Mouse (Mus musculus): ENCODE measurements around the gene Myo1e. TPM values are rescaled to one million over a fixed set of nuclear protein-coding genes. Genes with fewer than 3 reads are reported as not detected.

Myo1e gene
- total and polyA plus RNA-seq, 3 experiments, result 82.3 to 186 (median 98.7) TPM

- DNase-seq (ENCODE audit: extremely low read depth), result no peak
- TF ChIP-seq CHD2 (IDR thresholded peaks at IDR 0.05; ENCODE audit: low read length), result no peak
- no peak for TF ChIP-seq ZC3H11A (IDR thresholded peaks at IDR 0.05; ENCODE audit: low read depth, low read length)
- no peak for TF ChIP-seq ZMIZ1 (IDR thresholded peaks at IDR 0.05; ENCODE audit: low read depth, low read length)
- no peak for TF ChIP-seq MAX (IDR thresholded peaks at IDR 0.05; ENCODE audit: low read length)
- no peak for TF ChIP-seq GABPA (IDR thresholded peaks at IDR 0.05; ENCODE audit: insufficient replicate concordance, low read depth, low read length)
- TF ChIP-seq IRF4 (IDR thresholded peaks at IDR 0.05; ENCODE audit: low read depth, low read length), result no peak
- TF ChIP-seq MXI1 (IDR thresholded peaks at IDR 0.05; ENCODE audit: low read depth, low read length), result no peak
- no peak for TF ChIP-seq UBTF (IDR thresholded peaks at IDR 0.05; ENCODE audit: low read depth, low read length)
- no peak for TF ChIP-seq BHLHE40 (IDR thresholded peaks at IDR 0.05; ENCODE audit: low read depth, low read length)
- TF ChIP-seq TBP (conservative IDR thresholded peaks at IDR 0.05; ENCODE audit: low read depth, low read length), result no peak
- TF ChIP-seq JUN (IDR thresholded peaks at IDR 0.05; ENCODE audit: insufficient read depth, low read depth, low read length), result no peak
- TF ChIP-seq MAZ (IDR thresholded peaks at IDR 0.05; ENCODE audit: low read depth, low read length), result no peak
- TF ChIP-seq SIN3A (IDR thresholded peaks at IDR 0.05; ENCODE audit: low read length), result no peak
- no peak for TF ChIP-seq CHD1 (IDR thresholded peaks at IDR 0.05; ENCODE audit: low read depth, low read length)
- TF ChIP-seq POLR2AphosphoS2 (IDR thresholded peaks at IDR 0.05; ENCODE audit: low read depth, low read length), result no peak
- TF ChIP-seq SMC3 (IDR thresholded peaks at IDR 0.05; ENCODE audit: low read depth, low read length), result no peak
- no peak for TF ChIP-seq MAFK (IDR thresholded peaks at IDR 0.05; ENCODE audit: insufficient replicate concordance, low read length)
- TF ChIP-seq RCOR1 (conservative IDR thresholded peaks at IDR 0.05; ENCODE audit: low read depth, low read length), result no peak
- no peak for TF ChIP-seq CTCF (conservative IDR thresholded peaks at IDR 0.05 in 1 of 2, IDR thresholded peaks at IDR 0.05 in 1 of 2; ENCODE audit: low read depth in 2 of 2, low read length in 2 of 2)
- in situ Hi-C loops (cut with MboI; ENCODE audit: low pct_ligation_motif_present, low pct_unique_long_range_greater_than_20kb, low sequenced_read_pairs), result loop anchor here (25.0 kb wide), 1 partner anchor 314 kb away; the partner anchor contains the start of gene Rnf111
- no peaks in the 10 kb centered on the region for H3K27me3 ChIP-seq (replicated peaks)
- no peak overlapping the region for H3K27ac ChIP-seq (ENCODE audit: insufficient read depth, low read depth)
- no peaks in the 10 kb centered on the region for H3K9me3 ChIP-seq (replicated peaks; ENCODE audit: low read length)
- H3K36me3 ChIP-seq (replicated peaks in 1 of 2; ENCODE audit: control insufficient read depth in 1 of 2, insufficient read depth in 1 of 2, low read length in 1 of 2), result peaks cover 0 to 10% of the 10 kb centered on the region in 2 experiments
- peaks cover 6 to 26% of the 10 kb centered on the region in 2 experiments for H3K4me1 ChIP-seq (ENCODE audit: control insufficient read depth in 1 of 2, insufficient read depth in 2 of 2)
- H3K79me2 ChIP-seq (replicated peaks; ENCODE audit: control insufficient read depth, extremely low read depth, insufficient read depth, poor library complexity, severe bottlenecking), result no peaks in the 10 kb centered on the region
- dilution Hi-C loops (cut with MboI; ENCODE audit: extremely low pct_ligation_motif_present, extremely low pct_unique_long_range_greater_than_20kb, low sequenced_read_pairs), result no loop called here
- no peak overlapping the region for H3K4me2 ChIP-seq (ENCODE audit: insufficient read depth, low read depth, poor library complexity, severe bottlenecking)
- no peak overlapping the region for H3K4me3 ChIP-seq (replicated peaks in 1 of 3; ENCODE audit: low read depth in 2 of 3, low read length in 2 of 3, poor library complexity in 1 of 3)
- no peak overlapping the region for H3K9ac ChIP-seq (ENCODE audit: insufficient read depth, low read depth)
Measured at GRCm38 (mm10) chr9:70197992-70198391, 9.2 kb upstream of the Myo1e start.

- peaks cover 0 to 34% of the 10 kb centered on the region in 2 experiments; a peak in 2 of 4 replicates for H3K4me1 ChIP-seq (ENCODE audit: control insufficient read depth in 1 of 2, insufficient read depth in 2 of 2)
- H3K27me3 ChIP-seq (replicated peaks), result no peaks in the 10 kb centered on the region
- H3K79me2 ChIP-seq (replicated peaks; ENCODE audit: control insufficient read depth, extremely low read depth, insufficient read depth, poor library complexity, severe bottlenecking), result peaks cover 6% of the 10 kb centered on the region
- no peak overlapping the region for H3K9ac ChIP-seq (ENCODE audit: insufficient read depth, low read depth)
- H3K36me3 ChIP-seq (replicated peaks in 1 of 2; ENCODE audit: control insufficient read depth in 1 of 2, insufficient read depth in 1 of 2, low read length in 1 of 2), result no peaks in the 10 kb centered on the region
- no peaks in the 10 kb centered on the region for H3K9me3 ChIP-seq (replicated peaks; ENCODE audit: low read length)
- dilution Hi-C loops (cut with MboI; ENCODE audit: extremely low pct_ligation_motif_present, extremely low pct_unique_long_range_greater_than_20kb, low sequenced_read_pairs), result no loop called here
- H3K4me2 ChIP-seq (ENCODE audit: insufficient read depth, low read depth, poor library complexity, severe bottlenecking), result no peak overlapping the region
- DNase-seq (ENCODE audit: extremely low read depth), result peak; percentile 75
- no peak overlapping the region for H3K4me3 ChIP-seq (replicated peaks in 1 of 3; ENCODE audit: low read depth in 2 of 3, low read length in 2 of 3, poor library complexity in 1 of 3)
- no peak overlapping the region for H3K27ac ChIP-seq (ENCODE audit: insufficient read depth, low read depth)
- in situ Hi-C loops (cut with MboI; ENCODE audit: low pct_ligation_motif_present, low pct_unique_long_range_greater_than_20kb, low sequenced_read_pairs), result loop anchor here (10.0 kb wide), 1 partner anchor 102 kb away; no protein-coding TSS in a partner anchor
- TF ChIP-seq TCF12 (IDR thresholded peaks at IDR 0.05; ENCODE audit: low read depth, low read length) (0 out of 2 replicates have a peak, but pooled peaks have one; percentile 34), IRF4 (IDR thresholded peaks at IDR 0.05; ENCODE audit: low read depth, low read length) (peak; percentile 53), POLR2A (IDR thresholded peaks at IDR 0.05; ENCODE audit: low read depth, low read length) (no peak), SIN3A (IDR thresholded peaks at IDR 0.05; ENCODE audit: low read length) (no peak; the same call in none of the 2 replicates), ZMIZ1 (IDR thresholded peaks at IDR 0.05; ENCODE audit: low read depth, low read length) (no peak), ZKSCAN1 (IDR thresholded peaks at IDR 0.05; ENCODE audit: borderline replicate concordance, low read depth, low read length) (no peak), POLR2AphosphoS2 (IDR thresholded peaks at IDR 0.05; ENCODE audit: low read depth, low read length) (no peak), RCOR1 (conservative IDR thresholded peaks at IDR 0.05; ENCODE audit: low read depth, low read length) (no peak), USF1 (IDR thresholded peaks at IDR 0.05; ENCODE audit: low read depth, low read length) (no peak), MAX (IDR thresholded peaks at IDR 0.05; ENCODE audit: low read length) (no peak), MEF2A (IDR thresholded peaks at IDR 0.05; ENCODE audit: borderline replicate concordance, low read depth, low read length) (0 out of 2 replicates have a peak, but pooled peaks have one; percentile 19), MYC (IDR thresholded peaks at IDR 0.05; ENCODE audit: low read depth, low read length) (peak; percentile 70; the same call in 1 of the 2 replicates), KAT2A (IDR thresholded peaks at IDR 0.05; ENCODE audit: insufficient replicate concordance, low read length) (0 out of 2 replicates have a peak, but pooled peaks have one; percentile 23), NELFE (IDR thresholded peaks at IDR 0.05; ENCODE audit: low read depth, low read length) (peak; percentile 54; the same call in 1 of the 2 replicates), CHD1 (IDR thresholded peaks at IDR 0.05; ENCODE audit: low read depth, low read length) (no peak), MAFK (IDR thresholded peaks at IDR 0.05; ENCODE audit: insufficient replicate concordance, low read length) (no peak), MXI1 (IDR thresholded peaks at IDR 0.05; ENCODE audit: low read depth, low read length) (no peak), CTCF (conservative IDR thresholded peaks at IDR 0.05 in 1 of 2, IDR thresholded peaks at IDR 0.05 in 1 of 2; ENCODE audit: low read depth in 2 of 2, low read length in 2 of 2) (peak; percentile 64 to 90), HCFC1 (IDR thresholded peaks at IDR 0.05; ENCODE audit: low read depth, low read length) (no peak), ETS1 (conservative IDR thresholded peaks at IDR 0.05; ENCODE audit: low read depth, low read length) (no peak), MAZ (IDR thresholded peaks at IDR 0.05; ENCODE audit: low read depth, low read length) (0 out of 2 replicates have a peak, but pooled peaks have one; percentile 26), CHD2 (IDR thresholded peaks at IDR 0.05; ENCODE audit: low read length) (no peak), UBTF (IDR thresholded peaks at IDR 0.05; ENCODE audit: low read depth, low read length) (no peak)
Measured at GRCm38 (mm10) chr9:70202753-70203152, 4.4 kb upstream of the Myo1e start.
